Mouse (Mus musculus): ENCODE measurements around the gene Treh.

GRCm38 (mm10) chr9:44711602-44712001 lies 38.6 kb downstream of the Treh start:
- TF ChIP-seq CTCF (IDR thresholded peaks at IDR 0.05) (no peak), POLR2A (IDR thresholded peaks at IDR 0.05; ENCODE audit: insufficient read depth, low read depth, low read length) (no peak)
